Mouse (Mus musculus): ENCODE data around the gene Sirt4. TPM values are rescaled to one million over a fixed set of nuclear protein-coding genes. Genes with fewer than 3 reads are reported as not detected.

Gene Sirt4
- polyA plus RNA-seq (2015; fragmentation: Nextera tagmentation; extraction: Ambion mirVana) = 24.7 TPM in 2 replicates

GRCm38 (mm10) chr5:115483947-115484920 lies at the start of gene Sirt4:
TSS of gene Sirt4 (minus strand) at chr5:115484725.
- Histone ChIP-seq H3K36me3 (ENCODE audit: poor library complexity, severe bottlenecking) (no peaks in the 10 kb centered on the region), H3K4me1 (peaks cover 33% of the 10 kb centered on the region), H3K27ac (peak within 1 kb of the TSS; percentile 57), H3K27me3 (peaks cover 33% of the 10 kb centered on the region), H3K4me3 (peak within 1 kb of the TSS; percentile 46), H3K9me3 (replicated peaks) (no peaks in the 10 kb centered on the region), H3K9ac (peak within 1 kb of the TSS; percentile 71), H3K4me2 (peak within 1 kb of the TSS; percentile 66)
- ATAC-seq = peak; percentile 90
- 7% methylated on average over 30 of the region's 30 CpGs for WGBS

GRCm38 (mm10) chr5:115531671-115532270 lies 47.2 kb upstream of the Sirt4 start:
- peaks cover 35% of the 10 kb centered on the region for H3K4me1 ChIP-seq
- 0 out of 2 replicates have a peak overlapping the region, but pooled peaks have one; percentile 10 for H3K27ac ChIP-seq
- no peaks in the 10 kb centered on the region for H3K9me3 ChIP-seq (replicated peaks)
- 61% methylated on average over 18 of the region's 18 CpGs for WGBS
- no peak overlapping the region for H3K4me2 ChIP-seq
- peak; percentile 58; the same call in 1 of the 2 replicates for ATAC-seq
- peak overlapping the region; percentile 39; the same call in 1 of the 2 replicates for H3K9ac ChIP-seq
- no peaks in the 10 kb centered on the region for H3K36me3 ChIP-seq (ENCODE audit: poor library complexity, severe bottlenecking)
- no peak overlapping the region for H3K4me3 ChIP-seq
- no peaks in the 10 kb centered on the region for H3K27me3 ChIP-seq

DNA sequence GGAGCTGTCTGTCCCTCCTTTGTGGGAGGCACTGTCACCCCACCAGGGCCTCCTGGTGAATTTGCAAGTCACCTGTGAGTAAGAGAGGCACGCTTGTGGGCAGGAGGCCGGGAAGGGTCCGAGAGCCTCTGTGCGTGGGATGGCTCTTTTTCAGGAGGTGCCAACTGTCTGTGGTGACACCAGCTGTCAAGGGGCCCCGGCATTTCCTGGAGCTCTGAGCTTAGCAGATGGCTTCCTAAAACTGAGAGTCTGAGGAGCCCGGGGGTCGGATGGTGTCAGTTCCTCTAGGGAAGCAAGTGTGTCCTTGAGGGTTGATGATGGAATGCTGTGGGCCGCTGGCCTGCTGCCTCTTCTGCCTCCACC lies 45.9 kb upstream of the Sirt4 start:
- WGBS = 79% methylated on average over 8 of the region's 8 CpGs

GRCm38 (mm10) chr5:115529742-115530446 lies 45.4 kb upstream of the Sirt4 start:
- Histone ChIP-seq H3K9ac (no peak overlapping the region), H3K27me3 (no peaks in the 10 kb centered on the region), H3K36me3 (ENCODE audit: poor library complexity, severe bottlenecking) (no peaks in the 10 kb centered on the region), H3K27ac (peak overlapping the region; percentile 36), H3K4me1 (peaks cover 35% of the 10 kb centered on the region), H3K9me3 (replicated peaks) (no peaks in the 10 kb centered on the region), H3K4me3 (no peak overlapping the region), H3K4me2 (no peak overlapping the region)
- ATAC-seq = no peak
- 78% methylated on average over 7 of the region's 7 CpGs for WGBS

More for the DNA sequence above, 45.9 kb upstream of the Sirt4 start:
- ATAC-seq = no peak
- peaks cover 35% of the 10 kb centered on the region for H3K4me1 ChIP-seq
- no peaks in the 10 kb centered on the region for H3K36me3 ChIP-seq (ENCODE audit: poor library complexity, severe bottlenecking)
- no peak overlapping the region for H3K4me2 ChIP-seq
- no peak overlapping the region for H3K9ac ChIP-seq
- H3K27ac ChIP-seq = peak overlapping the region; percentile 36
- H3K9me3 ChIP-seq (replicated peaks) = no peaks in the 10 kb centered on the region
- H3K27me3 ChIP-seq = no peaks in the 10 kb centered on the region
- no peak overlapping the region for H3K4me3 ChIP-seq

GRCm38 (mm10) chr5:115529364-115529741 lies 44.8 kb upstream of the Sirt4 start:
- Histone ChIP-seq H3K36me3 (ENCODE audit: poor library complexity, severe bottlenecking) (no peaks in the 10 kb centered on the region), H3K9ac (no peak overlapping the region), H3K27me3 (no peaks in the 10 kb centered on the region), H3K4me1 (peaks cover 36% of the 10 kb centered on the region), H3K27ac (peak overlapping the region; percentile 36; the same call in 1 of the 2 replicates), H3K9me3 (replicated peaks) (no peaks in the 10 kb centered on the region), H3K4me2 (no peak overlapping the region), H3K4me3 (no peak overlapping the region)
- WGBS = 82% methylated on average over 8 of the region's 8 CpGs
- ATAC-seq = no peak

DNA sequence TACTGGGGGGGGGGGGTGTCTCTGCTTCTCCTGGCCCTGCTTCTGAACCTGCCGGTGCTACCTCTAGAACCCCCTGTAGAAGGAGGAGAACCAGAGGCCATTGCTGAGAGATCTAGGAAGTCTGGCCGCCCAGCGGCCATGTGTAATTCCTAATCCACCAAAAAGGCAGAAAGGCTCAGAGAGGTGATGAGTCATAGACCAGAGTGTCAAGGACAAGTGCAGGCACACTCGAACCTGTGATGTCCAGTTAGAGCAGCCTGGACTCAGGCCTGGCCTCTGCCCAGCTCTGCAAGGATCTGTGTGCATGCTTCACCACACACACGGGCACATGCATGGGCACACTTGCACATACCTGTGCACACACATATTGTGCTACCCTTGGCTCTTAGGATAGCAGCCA lies 43.6 kb upstream of the Sirt4 start:
- Histone ChIP-seq H3K27ac (no peak overlapping the region), H3K4me3 (no peak overlapping the region), H3K4me1 (peaks cover 42% of the 10 kb centered on the region), H3K4me2 (no peak overlapping the region), H3K9ac (no peak overlapping the region), H3K36me3 (ENCODE audit: poor library complexity, severe bottlenecking) (no peaks in the 10 kb centered on the region), H3K27me3 (no peaks in the 10 kb centered on the region), H3K9me3 (replicated peaks) (no peaks in the 10 kb centered on the region)
- 86% methylated on average over 5 of the region's 5 CpGs for WGBS
- ATAC-seq = no peak

- Histone ChIP-seq H3K27me3 (no peaks in the 10 kb centered on the region), H3K9me3 (replicated peaks) (no peaks in the 10 kb centered on the region), H3K4me2 (no peak overlapping the region), H3K9ac (no peak overlapping the region), H3K4me3 (no peak overlapping the region), H3K36me3 (ENCODE audit: poor library complexity, severe bottlenecking) (no peaks in the 10 kb centered on the region), H3K27ac (no peak overlapping the region), H3K4me1 (peaks cover 36% of the 10 kb centered on the region)
- ATAC-seq = no peak
- 86% methylated on average over 17 of the region's 17 CpGs for WGBS
These were observed 42.1 kb upstream of the Sirt4 start for GRCm38 (mm10) chr5:115526456-115527202.

GRCm38 (mm10) chr5:115525943-115526342 lies 41.4 kb upstream of the Sirt4 start:
- no peak for ATAC-seq
- WGBS = 79% methylated on average over 9 of the region's 9 CpGs
- Histone ChIP-seq H3K9me3 (replicated peaks) (no peaks in the 10 kb centered on the region), H3K36me3 (ENCODE audit: poor library complexity, severe bottlenecking) (no peaks in the 10 kb centered on the region), H3K4me2 (no peak overlapping the region), H3K9ac (no peak overlapping the region), H3K27ac (no peak overlapping the region), H3K27me3 (no peaks in the 10 kb centered on the region), H3K4me3 (no peak overlapping the region), H3K4me1 (peaks cover 29% of the 10 kb centered on the region)

GRCm38 (mm10) chr5:115525416-115525815 lies 40.9 kb upstream of the Sirt4 start:
- H3K9ac ChIP-seq = no peak overlapping the region
- WGBS = 92% methylated on average over 4 of the region's 4 CpGs
- H3K27ac ChIP-seq = no peak overlapping the region
- H3K4me3 ChIP-seq = no peak overlapping the region
- peaks cover 23% of the 10 kb centered on the region for H3K4me1 ChIP-seq
- H3K36me3 ChIP-seq (ENCODE audit: poor library complexity, severe bottlenecking) = no peaks in the 10 kb centered on the region
- ATAC-seq = no peak
- no peaks in the 10 kb centered on the region for H3K9me3 ChIP-seq (replicated peaks)
- H3K27me3 ChIP-seq = no peaks in the 10 kb centered on the region
- no peak overlapping the region for H3K4me2 ChIP-seq

DNA sequence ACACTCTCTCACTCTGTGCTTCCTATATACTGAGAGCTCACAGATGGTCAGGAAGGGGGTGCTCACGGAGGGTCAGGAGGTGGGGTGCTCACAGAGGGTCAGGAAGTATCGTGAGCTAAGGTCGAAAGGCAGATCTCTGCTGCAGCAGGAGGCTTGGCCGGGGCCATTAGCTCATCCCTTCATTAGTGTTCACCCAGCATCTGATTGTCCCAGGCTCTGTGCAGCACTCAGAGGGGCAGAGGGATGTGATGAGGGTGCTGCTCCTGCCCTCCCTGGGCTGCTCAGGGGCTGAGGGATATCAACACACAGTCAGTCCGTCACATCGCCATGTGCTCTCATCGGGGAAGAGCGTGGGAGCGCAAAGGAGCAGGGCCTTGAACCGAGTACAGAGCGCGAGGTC lies 39.9 kb upstream of the Sirt4 start:
- ATAC-seq = no peak

GRCm38 (mm10) chr5:115523971-115524370 lies 39.4 kb upstream of the Sirt4 start:
- no peak for ATAC-seq
- Histone ChIP-seq H3K4me3 (no peak overlapping the region), H3K27me3 (no peaks in the 10 kb centered on the region), H3K4me1 (peaks cover 11% of the 10 kb centered on the region), H3K9me3 (replicated peaks) (no peaks in the 10 kb centered on the region), H3K9ac (0 out of 2 replicates have a peak overlapping the region, but pooled peaks have one; percentile 21), H3K27ac (no peak overlapping the region), H3K36me3 (ENCODE audit: poor library complexity, severe bottlenecking) (no peaks in the 10 kb centered on the region), H3K4me2 (peak overlapping the region; percentile 25)
- 7% methylated on average over 15 of the region's 15 CpGs for WGBS

More for the DNA sequence above, 39.9 kb upstream of the Sirt4 start:
- Histone ChIP-seq H3K36me3 (ENCODE audit: poor library complexity, severe bottlenecking) (no peaks in the 10 kb centered on the region), H3K27me3 (no peaks in the 10 kb centered on the region), H3K9me3 (replicated peaks) (no peaks in the 10 kb centered on the region), H3K4me1 (peaks cover 15% of the 10 kb centered on the region), H3K4me2 (no peak overlapping the region), H3K27ac (no peak overlapping the region), H3K9ac (no peak overlapping the region), H3K4me3 (no peak overlapping the region)
- WGBS = 56% methylated on average over 12 of the region's 12 CpGs
